Mouse (Mus musculus) hindbrain, embryonic 11.5 days (tissue): ENCODE measurements around the gene Miga2. TPM values are rescaled to one million over a fixed set of nuclear protein-coding genes. Genes with fewer than 3 reads are reported as not detected.

Experiments
- ATAC-seq: fragments of 200-750 bp; cut with Nextera tagmentation; 2 replicates; pipeline ENCODE4 v1.8.0; 2017; ENCODE audit warnings: mild to moderate bottlenecking, moderate TSS enrichment, moderate library complexity; ENCODE audit not compliant: low FRiP score
- DNase-seq: peaks from one replicate; pipeline ENCODE4 v3.0.0-alpha.2; 2015; ENCODE audit warnings: low spot score
- H3K27ac ChIP-seq: fragments of 300-500 bp; sonication (generic); 2 replicates; pipeline ENCODE4 v1.5.1; 2014; ENCODE audit warnings: mild to moderate bottlenecking, low read depth, low read length
- H3K27me3 ChIP-seq: fragments of 300-500 bp; sonication (generic); 2 replicates; pipeline ENCODE4 v1.6.1; 2014; ENCODE audit warnings: mild to moderate bottlenecking, low read length, moderate library complexity, mixed read lengths; ENCODE audit not compliant: control insufficient read depth, insufficient read depth
- H3K36me3 ChIP-seq: fragments of 300-500 bp; sonication (generic); 2 replicates; pipeline ENCODE4 v1.6.1; 2014; ENCODE audit warnings: mild to moderate bottlenecking, low read length, moderate library complexity, mixed read lengths; ENCODE audit not compliant: control insufficient read depth, insufficient read depth
- H3K4me1 ChIP-seq: fragments of 300-500 bp; sonication (generic); replicated peaks from 2 replicates; pipeline ENCODE4 v1.6.1; 2014; ENCODE audit warnings: low read length, mixed read lengths; ENCODE audit not compliant: control insufficient read depth, insufficient read depth
- H3K4me2 ChIP-seq: fragments of 300-500 bp; sonication (generic); replicated peaks from 2 replicates; pipeline ENCODE4 v1.6.1; 2014; ENCODE audit warnings: mild to moderate bottlenecking, low read depth, low read length
- H3K4me3 ChIP-seq: fragments of 300-500 bp; sonication (generic); 2 replicates; pipeline ENCODE4 v1.5.1; 2014; ENCODE audit warnings: low read depth, low read length
- H3K9ac ChIP-seq: fragments of 300-500 bp; sonication (generic); 2 replicates; pipeline ENCODE4 v1.6.1; 2014; ENCODE audit warnings: low read depth, low read length
- H3K9me3 ChIP-seq: fragments of 300-500 bp; sonication (generic); 2 replicates; pipeline ENCODE4 v1.6.1; 2016; ENCODE audit warnings: low read length; ENCODE audit not compliant: control insufficient read depth
- WGBS: fragments of 180-500 bp; shearing (Covaris S2); extraction: QIAGEN DNeasy Blood & Tissue Kit; methylation state at CpG from one replicate; pipeline ENCODE4 v1.1.7; 2014; 5-methylcytosine and 5-hydroxymethylcytosine counted together
- polyA plus RNA-seq: library from polyadenylated mRNA; unstranded; fragments of >200 nt; fragmentation: Nextera tagmentation; extraction: Ambion mirVana; gene quantifications from 2 replicates; pipeline ENCODE4 v1.2.1, GENCODE M21; 2014

Miga2 gene
- polyA plus RNA-seq, 1 experiment from 2014 or later: 18.6 TPM

DNA sequence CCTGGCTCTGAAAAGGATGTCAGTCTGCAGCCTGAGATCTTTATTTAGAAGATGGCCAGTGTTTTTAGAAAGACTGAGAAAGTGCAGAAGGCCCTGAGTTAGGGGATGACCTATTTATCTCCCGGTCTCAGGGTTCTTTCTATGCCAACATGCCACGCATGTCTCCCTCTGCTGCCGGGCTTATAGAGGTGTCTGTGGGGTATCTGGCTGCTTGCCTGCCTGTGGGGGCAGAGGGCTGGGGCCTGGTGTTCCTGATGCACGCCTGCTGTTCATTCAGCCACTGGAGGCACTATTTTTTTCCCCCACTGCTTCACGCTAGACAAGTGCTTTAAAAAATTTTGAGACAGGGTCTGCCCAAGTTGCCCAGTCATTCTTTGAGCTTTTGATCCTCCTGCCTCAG lies 2.2 kb downstream of the Miga2 start:
- H3K4me2 ChIP-seq: no peak overlapping the region
- 74% methylated on average over 5 of the region's 5 CpGs for WGBS

DNA sequence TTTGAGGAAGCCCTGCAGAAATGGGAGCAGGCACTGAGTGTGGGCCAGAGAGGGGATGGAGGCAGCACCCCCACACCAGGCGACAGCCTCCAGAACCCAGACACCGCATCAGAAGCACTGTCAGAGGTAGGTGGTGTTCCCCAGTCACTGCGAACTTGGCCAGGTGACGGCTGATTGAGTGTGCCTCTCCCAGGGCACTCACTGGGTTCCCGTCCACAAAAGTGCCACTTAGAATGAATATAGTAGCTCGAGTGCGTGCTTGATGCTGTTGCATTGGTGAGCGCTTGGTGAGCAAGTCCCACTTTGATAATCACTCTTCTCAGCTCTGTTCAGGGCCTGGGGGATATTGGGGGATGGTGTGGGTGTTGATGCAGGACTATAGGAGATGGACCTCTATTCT lies 7.5 kb downstream of the Miga2 start:
- Histone ChIP-seq H3K9me3 (no peaks in the 10 kb centered on the region), H3K4me1 (no peaks in the 10 kb centered on the region), H3K27me3 (no peaks in the 10 kb centered on the region), H3K27ac (no peak overlapping the region), H3K4me3 (no peak overlapping the region), H3K4me2 (no peak overlapping the region), H3K9ac (no peak overlapping the region), H3K36me3 (peaks cover 13% of the 10 kb centered on the region)
- ATAC-seq: no peak
- WGBS: 95% methylated on average over 8 of the region's 8 CpGs
- no peak for DNase-seq

More for the DNA sequence above, 2.2 kb downstream of the Miga2 start:
- H3K4me3 ChIP-seq: no peak overlapping the region
- H3K27me3 ChIP-seq: no peaks in the 10 kb centered on the region
- H3K9me3 ChIP-seq: no peaks in the 10 kb centered on the region
- H3K9ac ChIP-seq: no peak overlapping the region
- no peak for DNase-seq
- no peak overlapping the region for H3K27ac ChIP-seq
- peaks cover 8% of the 10 kb centered on the region for H3K4me1 ChIP-seq
- peaks cover 3% of the 10 kb centered on the region for H3K36me3 ChIP-seq
- no peak for ATAC-seq

DNA sequence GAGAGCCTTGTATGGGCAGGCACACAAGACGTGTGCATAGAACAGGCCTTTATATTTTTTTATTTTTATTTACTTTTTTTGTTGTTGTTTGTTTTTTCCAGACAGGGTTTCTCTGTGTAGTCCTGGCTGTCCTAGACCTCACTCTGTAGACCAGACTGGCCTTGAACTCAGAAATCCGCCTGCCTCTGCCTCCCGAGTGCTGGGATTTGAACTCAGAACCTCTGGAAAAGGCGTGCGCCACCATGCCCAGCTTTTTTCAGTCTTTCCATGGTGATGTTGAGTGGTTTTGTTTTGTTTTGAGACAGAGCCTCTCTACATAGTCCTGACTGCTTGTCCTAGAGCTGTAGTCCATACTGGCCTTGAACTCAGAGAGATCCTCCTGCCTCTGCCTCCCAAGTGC lies 8.7 kb downstream of the Miga2 start:
- Histone ChIP-seq H3K4me1 (no peaks in the 10 kb centered on the region), H3K27me3 (no peaks in the 10 kb centered on the region), H3K27ac (no peak overlapping the region), H3K4me3 (no peak overlapping the region), H3K36me3 (peaks cover 13% of the 10 kb centered on the region), H3K9me3 (no peaks in the 10 kb centered on the region), H3K4me2 (no peak overlapping the region), H3K9ac (no peak overlapping the region)
- DNase-seq (no peak), ATAC-seq (no peak)
- WGBS: 99% methylated on average over 5 of the region's 5 CpGs

DNA sequence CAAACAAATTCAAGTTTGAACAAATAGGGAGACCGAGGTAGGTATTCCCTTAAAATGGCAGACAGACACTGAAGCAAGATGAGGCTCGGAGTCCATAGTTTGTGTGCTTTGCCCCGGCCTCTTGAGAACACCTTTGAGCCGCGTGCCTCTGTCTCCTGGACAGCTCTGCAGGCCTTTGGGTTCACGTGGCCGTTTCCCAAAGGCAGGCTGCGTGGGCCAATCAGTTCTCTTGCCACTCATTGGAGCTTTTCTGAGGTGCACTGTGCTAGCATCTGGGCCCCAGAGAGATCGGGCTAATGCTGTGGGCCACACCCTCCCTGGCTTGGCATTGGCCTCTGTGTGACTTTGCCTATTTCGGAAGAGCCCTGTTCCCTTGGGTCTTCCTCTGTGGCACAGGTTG lies 11.9 kb downstream of the Miga2 start:
- Histone ChIP-seq H3K4me1 (no peaks in the 10 kb centered on the region), H3K36me3 (peaks cover 11% of the 10 kb centered on the region), H3K9ac (no peak overlapping the region), H3K4me2 (no peak overlapping the region), H3K27me3 (no peaks in the 10 kb centered on the region), H3K4me3 (no peak overlapping the region), H3K27ac (no peak overlapping the region), H3K9me3 (no peaks in the 10 kb centered on the region)
- DNase-seq: no peak
- no peak for ATAC-seq
- WGBS: 91% methylated on average over 10 of the region's 10 CpGs

DNA sequence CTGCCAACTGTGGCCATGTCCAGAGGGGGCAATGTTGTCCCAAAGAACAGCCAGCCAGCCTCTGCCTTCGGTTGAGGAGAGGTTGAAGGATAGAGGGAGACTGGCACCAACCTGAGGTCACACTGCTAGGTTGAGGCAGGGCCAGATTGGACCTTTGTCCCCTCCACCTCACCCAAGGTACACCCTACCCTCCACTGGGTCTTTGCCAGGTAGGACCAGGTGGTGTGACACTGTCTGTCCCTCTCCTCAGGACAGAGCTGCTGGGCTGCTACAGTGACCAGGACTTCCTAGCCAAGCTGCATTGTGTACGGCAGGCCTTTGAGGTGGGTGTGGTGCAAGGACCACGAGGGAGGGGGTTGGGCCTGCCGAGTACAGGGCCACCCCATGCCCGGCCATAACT lies 13.7 kb downstream of the Miga2 start:
- Histone ChIP-seq H3K27ac (no peak overlapping the region), H3K4me1 (no peaks in the 10 kb centered on the region), H3K4me2 (no peak overlapping the region), H3K4me3 (no peak overlapping the region), H3K9ac (no peak overlapping the region), H3K36me3 (peaks cover 6% of the 10 kb centered on the region; the same call in 1 of the 2 replicates), H3K27me3 (no peaks in the 10 kb centered on the region), H3K9me3 (no peaks in the 10 kb centered on the region)
- 95% methylated on average over 5 of the region's 5 CpGs for WGBS
- DNase-seq (no peak), ATAC-seq (no peak)

DNA sequence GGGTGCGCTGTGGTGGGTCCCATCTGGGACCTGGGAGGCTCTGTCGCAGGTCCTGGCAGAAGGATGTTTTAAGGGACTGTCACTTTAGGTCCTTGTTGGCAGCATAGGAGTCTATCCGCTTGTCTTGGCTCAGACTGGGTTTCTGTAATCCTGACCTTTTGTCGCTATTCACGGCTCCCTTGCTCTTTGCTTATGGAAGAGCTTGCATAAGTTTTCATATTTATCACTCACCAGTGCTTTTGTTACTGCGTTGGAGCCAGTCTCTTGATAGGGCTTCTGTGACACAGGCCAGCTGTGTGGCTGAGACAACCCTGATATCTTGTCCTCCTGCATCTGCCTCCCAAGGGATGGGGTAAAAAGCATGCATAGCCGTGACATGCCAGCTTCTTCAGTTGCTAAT lies 15.3 kb downstream of the Miga2 start:
- no peak overlapping the region for H3K4me3 ChIP-seq
- H3K4me2 ChIP-seq: no peak overlapping the region
- H3K27ac ChIP-seq: no peak overlapping the region
- DNase-seq (no peak), ATAC-seq (no peak)
- H3K9me3 ChIP-seq: no peaks in the 10 kb centered on the region
- 91% methylated on average over 7 of the region's 7 CpGs for WGBS
- H3K9ac ChIP-seq: no peak overlapping the region
- no peaks in the 10 kb centered on the region for H3K27me3 ChIP-seq
- H3K4me1 ChIP-seq: no peaks in the 10 kb centered on the region
- H3K36me3 ChIP-seq: peaks cover 7% of the 10 kb centered on the region; the same call in 1 of the 2 replicates

GRCm38 (mm10) chr2:30380564-30381376 lies 16.7 kb downstream of the Miga2 start:
- WGBS: 93% methylated on average over 10 of the region's 10 CpGs
- Histone ChIP-seq H3K36me3 (peaks cover 10% of the 10 kb centered on the region; the same call in 1 of the 2 replicates), H3K9ac (no peak overlapping the region), H3K27me3 (no peaks in the 10 kb centered on the region), H3K9me3 (no peaks in the 10 kb centered on the region), H3K4me1 (no peaks in the 10 kb centered on the region), H3K4me3 (no peak overlapping the region), H3K27ac (no peak overlapping the region), H3K4me2 (no peak overlapping the region)
- no peak for DNase-seq
- ATAC-seq: no peak

DNA sequence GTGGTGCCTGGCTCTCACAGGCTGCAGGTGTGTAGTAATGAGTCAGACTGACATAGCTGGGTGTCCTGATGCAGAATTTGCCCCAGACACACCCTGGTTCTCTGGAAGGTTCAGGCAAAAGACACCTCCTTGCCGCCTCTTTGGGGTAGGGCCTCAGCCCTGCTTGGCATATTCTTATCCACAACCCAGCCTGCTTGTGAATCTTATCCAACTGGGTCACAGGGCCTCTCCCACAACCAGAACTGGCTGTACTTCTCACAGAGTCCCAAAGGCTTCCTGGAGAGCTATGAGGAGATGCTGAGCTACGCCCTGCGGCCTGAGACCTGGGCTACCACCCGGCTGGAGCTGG lies 17.3 kb downstream of the Miga2 start:
- H3K9me3 ChIP-seq: no peaks in the 10 kb centered on the region
- H3K9ac ChIP-seq: no peak overlapping the region
- no peak for DNase-seq
- no peaks in the 10 kb centered on the region for H3K4me1 ChIP-seq
- no peak overlapping the region for H3K4me3 ChIP-seq
- H3K27ac ChIP-seq: no peak overlapping the region
- no peak overlapping the region for H3K4me2 ChIP-seq
- H3K36me3 ChIP-seq: peaks cover 10% of the 10 kb centered on the region; the same call in 1 of the 2 replicates
- 94% methylated on average over 4 of the region's 4 CpGs for WGBS
- ATAC-seq: no peak
- no peaks in the 10 kb centered on the region for H3K27me3 ChIP-seq

DNA sequence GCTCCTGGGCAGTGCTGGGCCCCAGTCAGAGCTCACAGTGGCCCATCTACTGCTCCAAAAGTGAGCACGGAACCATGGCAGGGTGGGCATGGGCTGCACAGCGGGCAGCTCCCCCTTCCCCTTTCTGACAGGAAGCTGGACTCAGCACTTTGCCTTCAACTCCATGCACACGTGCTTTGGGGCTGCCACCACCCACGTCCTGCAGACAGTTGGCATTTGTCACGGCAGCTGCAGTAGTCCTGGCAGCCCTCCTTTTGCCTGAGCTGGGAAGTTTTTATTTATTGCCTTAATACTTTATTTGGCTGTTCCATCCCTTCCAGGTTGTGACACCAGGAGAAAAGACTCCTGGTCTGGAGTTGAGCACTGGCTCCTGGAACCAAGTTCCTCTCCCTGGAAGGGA lies 20.8 kb downstream of the Miga2 start:
- Histone ChIP-seq H3K27ac (no peak overlapping the region; the same call in 1 of the 2 replicates), H3K36me3 (peaks cover 10% of the 10 kb centered on the region; the same call in 1 of the 2 replicates)

More for the DNA sequence above, 20.8 kb downstream of the Miga2 start:
- DNase-seq: no peak
- ATAC-seq: no peak
- no peak overlapping the region for H3K4me2 ChIP-seq
- H3K4me3 ChIP-seq: no peak overlapping the region
- WGBS: 79% methylated on average over 5 of the region's 5 CpGs
- no peak overlapping the region for H3K9ac ChIP-seq
- H3K9me3 ChIP-seq: no peaks in the 10 kb centered on the region
- no peaks in the 10 kb centered on the region for H3K27me3 ChIP-seq
- H3K4me1 ChIP-seq: no peaks in the 10 kb centered on the region
